Mouse (Mus musculus) liver, adult 2 months (tissue): ENCODE measurements around the gene AY358078.
"Not testable (repeated sequence)": the region's sequence is repeated elsewhere in the genome, so short reads cannot be mapped to it uniquely, and the experiment has no call there.

ENCODE experiments used
- CTCF ChIP-seq: fragments of 200-500 bp; IDR thresholded peaks from 2 replicates; pipeline ENCODE4 v1.5.1; 2011; ENCODE audit warnings: low read depth, low read length, control low read depth
- POLR2A ChIP-seq: fragments of 200-500 bp; IDR thresholded peaks from 2 replicates; pipeline ENCODE4 v1.6.1; 2011; ENCODE audit warnings: low read length, control low read depth; ENCODE audit not compliant: insufficient read depth; ENCODE audit errors: extremely low read depth

DNA sequence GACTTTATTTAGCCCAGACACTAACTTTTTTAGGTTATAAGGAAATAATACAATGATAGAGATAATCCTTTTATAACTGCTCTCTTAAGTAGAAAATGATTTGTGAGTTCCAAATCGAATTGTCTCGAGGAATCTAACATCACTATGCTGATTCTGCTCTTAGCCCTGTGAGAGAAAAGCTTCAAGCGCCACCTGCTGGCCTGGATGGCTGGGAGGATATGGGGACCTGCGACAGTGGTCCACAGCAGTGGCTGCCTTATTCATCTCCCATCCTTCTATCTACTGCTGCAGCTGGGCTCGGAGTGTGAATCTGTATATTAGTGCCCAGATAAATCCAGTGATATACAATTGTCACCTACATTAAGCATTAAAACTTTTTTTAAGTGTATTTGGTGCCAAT, 28.0 kb downstream of the AY358078 start:
- not testable (repeated sequence) for TF ChIP-seq POLR2A
- TF ChIP-seq CTCF = peak; percentile 61
